Mouse (Mus musculus): ENCODE data around the gene Sdc1. TPM values are rescaled to one million over a fixed set of nuclear protein-coding genes. Genes with fewer than 3 reads are reported as not detected.

Sdc1 gene
- polyA plus RNA-seq, 1 experiment from 2014 or later = 175 TPM

DNA sequence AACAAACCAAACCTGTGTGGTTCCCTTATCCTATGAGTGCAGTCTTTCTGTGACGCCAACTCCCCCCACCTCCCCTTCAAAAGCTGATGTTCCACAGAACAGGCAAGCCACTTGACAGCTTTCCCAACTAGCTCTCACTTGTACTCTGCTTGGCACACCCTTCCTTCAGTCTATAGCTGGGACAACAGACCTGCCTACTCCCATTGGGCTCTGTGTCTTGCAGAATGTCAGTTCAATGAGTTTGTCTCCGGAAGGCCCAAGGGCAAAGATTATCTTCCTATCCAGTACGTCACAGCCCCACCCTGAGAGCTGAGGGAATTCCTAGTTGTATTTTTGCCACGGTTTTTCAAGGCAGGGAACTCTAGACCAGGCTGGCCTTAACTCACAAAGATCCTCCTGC lies 12.0 kb upstream of the Sdc1 start:
- no peak overlapping the region for H3K27ac ChIP-seq (replicated peaks)
- no peaks in the 10 kb centered on the region for H3K36me3 ChIP-seq (ENCODE audit: control insufficient read depth, insufficient read depth, low read length)
- no peaks in the 10 kb centered on the region for H3K4me1 ChIP-seq (replicated peaks; ENCODE audit: control insufficient read depth, insufficient read depth)
- 46% methylated on average over 4 of the region's 4 CpGs for WGBS
- no peak overlapping the region for H3K4me2 ChIP-seq (replicated peaks; ENCODE audit: low read depth)
- H3K9ac ChIP-seq (ENCODE audit: low read length) = no peak overlapping the region
- TF ChIP-seq CTCF (IDR thresholded peaks at IDR 0.05; ENCODE audit: low read depth) (no peak), EP300 (optimal IDR thresholded peaks at IDR 0.05) (no peak)
- DNase-seq (ENCODE audit: low spot score) (peak; percentile 40), ATAC-seq (ENCODE audit: low FRiP score, low TSS enrichment) (peak; percentile 53; the same call in 1 of the 2 replicates)
- H3K4me3 ChIP-seq (ENCODE audit: low read depth, low read length) = no peak overlapping the region
- H3K9me3 ChIP-seq (ENCODE audit: control insufficient read depth, low read length) = no peaks in the 10 kb centered on the region
- H3K27me3 ChIP-seq (ENCODE audit: control insufficient read depth, insufficient read depth, low read length) = no peaks in the 10 kb centered on the region

DNA sequence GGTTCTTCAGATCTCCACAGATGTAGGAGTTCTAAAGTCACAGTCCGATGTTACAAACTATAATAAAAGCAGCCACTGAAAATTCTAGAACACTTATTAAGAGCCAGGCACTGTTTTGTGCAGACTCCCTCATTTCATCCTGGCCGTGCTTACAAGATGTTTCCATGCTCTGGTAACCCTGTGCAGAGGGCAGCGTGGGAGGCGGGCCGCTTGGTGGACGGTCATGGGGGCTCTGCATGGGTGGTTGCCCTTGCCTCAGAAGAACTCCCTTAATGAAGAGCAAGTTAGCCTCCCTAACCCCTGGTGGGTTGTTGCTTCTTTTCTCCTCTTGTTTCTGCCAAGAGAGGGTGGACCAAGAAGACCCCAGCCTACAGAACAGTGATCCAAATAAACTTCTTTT lies 11.3 kb upstream of the Sdc1 start:
- Histone ChIP-seq H3K4me3 (ENCODE audit: low read depth, low read length) (no peak overlapping the region), H3K36me3 (ENCODE audit: control insufficient read depth, insufficient read depth, low read length) (no peaks in the 10 kb centered on the region), H3K9me3 (ENCODE audit: control insufficient read depth, low read length) (no peaks in the 10 kb centered on the region), H3K4me2 (replicated peaks; ENCODE audit: low read depth) (no peak overlapping the region), H3K27ac (replicated peaks) (no peak overlapping the region), H3K9ac (ENCODE audit: low read length) (no peak overlapping the region), H3K4me1 (replicated peaks; ENCODE audit: control insufficient read depth, insufficient read depth) (no peaks in the 10 kb centered on the region), H3K27me3 (ENCODE audit: control insufficient read depth, insufficient read depth, low read length) (no peaks in the 10 kb centered on the region)
- DNase-seq (ENCODE audit: low spot score) (no peak), ATAC-seq (ENCODE audit: low FRiP score, low TSS enrichment) (no peak)
- TF ChIP-seq CTCF (IDR thresholded peaks at IDR 0.05; ENCODE audit: low read depth) (no peak), EP300 (optimal IDR thresholded peaks at IDR 0.05) (no peak)
- WGBS = 87% methylated on average over 6 of the region's 6 CpGs

DNA sequence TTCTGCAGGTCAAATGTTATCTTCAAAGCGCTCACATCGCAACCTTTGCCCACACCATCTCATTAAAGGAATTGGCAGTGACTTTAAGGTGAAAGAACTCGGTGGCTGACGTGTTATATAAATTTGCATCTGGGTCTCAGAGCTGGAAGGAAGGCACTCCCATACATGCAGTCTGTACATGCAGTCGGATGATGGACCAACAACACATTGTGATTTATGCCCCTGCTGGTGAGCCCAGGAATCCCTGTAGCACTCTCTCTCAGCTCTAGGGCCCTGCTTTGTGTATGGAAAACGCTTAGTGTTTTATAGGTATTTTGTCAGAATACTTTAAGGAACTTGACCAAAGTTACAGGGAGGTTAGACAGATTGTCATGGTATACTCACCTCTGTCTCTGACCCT lies 10.6 kb upstream of the Sdc1 start:
- H3K36me3 ChIP-seq (ENCODE audit: control insufficient read depth, insufficient read depth, low read length) = no peaks in the 10 kb centered on the region
- ATAC-seq (ENCODE audit: low FRiP score, low TSS enrichment) (no peak), DNase-seq (ENCODE audit: low spot score) (no peak)
- no peak for TF ChIP-seq EP300 (optimal IDR thresholded peaks at IDR 0.05)
- no peak for TF ChIP-seq CTCF (IDR thresholded peaks at IDR 0.05; ENCODE audit: low read depth)
- no peaks in the 10 kb centered on the region for H3K27me3 ChIP-seq (ENCODE audit: control insufficient read depth, insufficient read depth, low read length)
- no peaks in the 10 kb centered on the region for H3K4me1 ChIP-seq (replicated peaks; ENCODE audit: control insufficient read depth, insufficient read depth)
- H3K9ac ChIP-seq (ENCODE audit: low read length) = no peak overlapping the region
- no peaks in the 10 kb centered on the region for H3K9me3 ChIP-seq (ENCODE audit: control insufficient read depth, low read length)
- no peak overlapping the region for H3K4me2 ChIP-seq (replicated peaks; ENCODE audit: low read depth)
- H3K4me3 ChIP-seq (ENCODE audit: low read depth, low read length) = no peak overlapping the region
- H3K27ac ChIP-seq (replicated peaks) = no peak overlapping the region
- 63% methylated on average over 6 of the region's 6 CpGs for whole genome bisulfite sequencing

DNA sequence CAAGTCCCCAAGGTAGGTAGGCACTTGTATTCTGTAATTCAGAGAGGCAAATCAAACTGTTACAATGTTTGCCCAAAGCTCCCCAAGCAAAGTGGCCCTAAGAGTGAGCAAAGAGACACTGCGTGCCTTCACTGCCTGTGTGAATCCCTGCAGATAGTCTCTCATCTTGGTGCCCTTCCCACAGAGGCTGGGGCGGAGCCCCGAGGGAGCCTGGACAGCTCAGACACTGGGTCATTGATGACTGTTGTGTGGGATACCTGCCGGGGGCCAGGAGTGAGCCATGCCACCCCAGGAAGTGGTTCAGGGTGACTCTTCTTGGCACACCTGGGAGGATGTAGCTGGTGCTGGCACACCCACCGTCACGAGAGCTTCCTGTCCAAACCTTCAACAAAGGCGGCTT lies 10.1 kb upstream of the Sdc1 start:
- ATAC-seq (ENCODE audit: low FRiP score, low TSS enrichment) = peak; percentile 48
- Histone ChIP-seq H3K27me3 (ENCODE audit: control insufficient read depth, insufficient read depth, low read length) (no peaks in the 10 kb centered on the region), H3K9ac (ENCODE audit: low read length) (no peak overlapping the region), H3K4me1 (replicated peaks; ENCODE audit: control insufficient read depth, insufficient read depth) (no peaks in the 10 kb centered on the region), H3K36me3 (ENCODE audit: control insufficient read depth, insufficient read depth, low read length) (no peaks in the 10 kb centered on the region), H3K4me3 (ENCODE audit: low read depth, low read length) (no peak overlapping the region), H3K27ac (replicated peaks) (no peak overlapping the region), H3K4me2 (replicated peaks; ENCODE audit: low read depth) (no peak overlapping the region), H3K9me3 (ENCODE audit: control insufficient read depth, low read length) (no peaks in the 10 kb centered on the region)
- DNase-seq (ENCODE audit: low spot score) = no peak
- TF ChIP-seq EP300 (optimal IDR thresholded peaks at IDR 0.05) = no peak
- WGBS = 64% methylated on average over 7 of the region's 7 CpGs

DNA sequence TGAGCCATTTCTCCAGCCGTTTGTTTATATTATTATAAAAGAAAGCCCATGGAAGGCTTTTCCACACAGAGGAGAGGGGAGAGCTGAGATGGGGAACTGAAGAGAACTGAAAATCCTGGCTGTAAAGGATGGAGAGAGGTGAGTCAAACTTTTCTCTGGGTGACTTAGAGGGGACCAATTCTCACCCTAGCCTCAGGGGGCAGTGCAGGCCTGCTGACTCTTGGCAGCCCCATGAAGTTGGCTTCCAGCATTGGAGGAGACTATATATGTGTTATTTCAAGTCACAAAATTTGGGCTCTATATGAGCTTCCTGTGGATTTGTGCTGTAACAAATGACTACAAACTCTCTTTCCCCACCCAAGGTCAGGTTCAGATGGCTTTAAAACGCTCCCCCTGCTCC lies 8.5 kb upstream of the Sdc1 start:
- no peaks in the 10 kb centered on the region for H3K36me3 ChIP-seq (ENCODE audit: control insufficient read depth, insufficient read depth, low read length)
- peak; percentile 41 for DNase-seq (ENCODE audit: low spot score)
- TF ChIP-seq CTCF (IDR thresholded peaks at IDR 0.05; ENCODE audit: low read depth) (peak; percentile 73), EP300 (optimal IDR thresholded peaks at IDR 0.05) (no peak)
- no peaks in the 10 kb centered on the region for H3K27me3 ChIP-seq (ENCODE audit: control insufficient read depth, insufficient read depth, low read length)
- H3K9ac ChIP-seq (ENCODE audit: low read length) = no peak overlapping the region
- ATAC-seq (ENCODE audit: low FRiP score, low TSS enrichment) = no peak
- 60% methylated on average over 2 of the region's 2 CpGs for WGBS
- H3K27ac ChIP-seq (replicated peaks) = no peak overlapping the region
- H3K4me1 ChIP-seq (replicated peaks; ENCODE audit: control insufficient read depth, insufficient read depth) = no peaks in the 10 kb centered on the region
- no peaks in the 10 kb centered on the region for H3K9me3 ChIP-seq (ENCODE audit: control insufficient read depth, low read length)
- H3K4me2 ChIP-seq (replicated peaks; ENCODE audit: low read depth) = no peak overlapping the region
- H3K4me3 ChIP-seq (ENCODE audit: low read depth, low read length) = no peak overlapping the region

DNA sequence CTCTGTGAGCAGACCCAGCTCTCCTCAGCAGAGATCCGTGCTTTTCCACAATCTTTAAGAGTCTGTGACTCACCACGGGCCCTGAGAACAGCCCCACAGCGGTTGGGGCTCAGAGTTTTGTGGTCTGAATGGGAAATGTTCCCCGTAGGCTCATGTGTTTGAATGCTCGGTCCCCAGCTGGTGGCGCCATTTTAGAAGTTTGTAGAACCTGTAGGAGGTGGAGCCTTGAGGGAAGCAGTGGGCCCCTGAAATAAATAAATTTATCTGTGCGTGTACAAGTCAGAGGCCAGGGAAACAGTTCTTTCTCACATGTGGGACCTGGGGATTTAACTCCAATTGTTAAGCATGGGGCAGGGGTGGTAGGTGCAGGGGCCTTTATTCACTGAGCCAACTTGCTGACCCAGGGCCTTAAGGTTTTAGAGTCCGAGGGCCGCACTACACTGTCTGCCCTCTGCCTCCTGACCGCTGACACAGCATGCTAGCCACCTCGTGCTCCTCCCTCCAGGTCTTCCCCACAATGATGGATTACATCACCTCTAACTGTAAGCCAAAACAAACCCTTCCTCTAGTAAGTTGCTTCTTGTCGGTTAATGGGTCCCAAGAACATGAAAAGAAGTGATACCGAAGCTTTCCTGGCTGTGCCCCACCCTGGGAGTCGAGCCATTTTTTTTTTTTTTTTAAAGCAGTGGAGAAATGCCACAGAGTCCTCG lies 6.7 kb upstream of the Sdc1 start:
- 65% methylated on average over 15 of the region's 15 CpGs for WGBS
- peak; percentile 17 for DNase-seq (ENCODE audit: low spot score)
- peak; percentile 28 for TF ChIP-seq CTCF (IDR thresholded peaks at IDR 0.05; ENCODE audit: low read depth)
- no peak for TF ChIP-seq EP300 (optimal IDR thresholded peaks at IDR 0.05)

More for the DNA sequence above, 6.7 kb upstream of the Sdc1 start:
- no peak overlapping the region for H3K9ac ChIP-seq (ENCODE audit: low read length)
- no peak overlapping the region for H3K27ac ChIP-seq (replicated peaks)
- no peak overlapping the region for H3K4me3 ChIP-seq (ENCODE audit: low read depth, low read length)
- no peaks in the 10 kb centered on the region for H3K9me3 ChIP-seq (ENCODE audit: control insufficient read depth, low read length)
- no peak overlapping the region for H3K4me2 ChIP-seq (replicated peaks; ENCODE audit: low read depth)
- ATAC-seq (ENCODE audit: low FRiP score, low TSS enrichment) = no peak
- H3K36me3 ChIP-seq (ENCODE audit: control insufficient read depth, insufficient read depth, low read length) = no peaks in the 10 kb centered on the region
- no peaks in the 10 kb centered on the region for H3K4me1 ChIP-seq (replicated peaks; ENCODE audit: control insufficient read depth, insufficient read depth)
- H3K27me3 ChIP-seq (ENCODE audit: control insufficient read depth, insufficient read depth, low read length) = no peaks in the 10 kb centered on the region

All from stomach, postnatal 0 days (tissue).